Mouse (Mus musculus): Measurements from ENCODE around the gene Snapin. TPM values are rescaled to one million over a fixed set of nuclear protein-coding genes. Genes with fewer than 3 reads are reported as not detected.

Gene Snapin
- 10 to 100 TPM; 47.0 to 51.7 TPM for total RNA-seq (2021)
- long read RNA-seq, experiment 1, transcript Snapin-202 (2 exons, 1,843 nt): minor isoform, 11 of 83 reads
- long read RNA-seq, experiment 1, transcript Snapin-201 (3 exons, 958 nt): minor isoform, 9 of 83 reads
- long read RNA-seq, experiment 1, transcript Snapin-203 (4 exons, 1,928 nt): major isoform, 52 of 83 reads
- long read RNA-seq, experiment 1, partial matches to known transcripts: 0 of 83 reads
- long read RNA-seq, experiment 1, other reads (novel, unspliced or antisense): 4 of 83 reads
- long read RNA-seq, experiment 2, transcript Snapin-204 (4 exons, 1,575 nt): minor isoform, 5 of 100 reads
- long read RNA-seq, experiment 2, transcript Snapin-201 (3 exons, 958 nt): minor isoform, 10 of 100 reads
- long read RNA-seq, experiment 2, transcript Snapin-203 (4 exons, 1,928 nt): major isoform, 62 of 100 reads
- long read RNA-seq, experiment 2, transcript Snapin-202 (2 exons, 1,843 nt): minor isoform, 11 of 100 reads
- long read RNA-seq, experiment 2, partial matches to known transcripts: 0 of 100 reads
- long read RNA-seq, experiment 2, other reads (novel, unspliced or antisense): 8 of 100 reads

- peak; percentile 95 to 96 for DNase-seq (ENCODE audit: low spot score in 2 of 2)
Measured at GRCm38 (mm10) chr3:90490696-90491256, at the start of gene Snapin. Snapin (minus strand) TSS chr3:90491033.

GRCm38 (mm10) chr3:90537905-90538296, 47.1 kb upstream of the Snapin start:
- DNase-seq (ENCODE audit: low spot score in 2 of 2): no peak

GRCm38 (mm10) chr3:90537141-90537904, 46.5 kb upstream of the Snapin start, which contains the start of gene S100a16:
S100a16 (plus strand) TSS chr3:90537254.
- peak in 1 of 2 experiments; percentile 55 for DNase-seq (ENCODE audit: low spot score in 2 of 2)

GRCm38 (mm10) chr3:90535446-90535845, 44.6 kb upstream of the Snapin start:
- no peak for DNase-seq (ENCODE audit: low spot score in 2 of 2)

- DNase-seq (ENCODE audit: low spot score in 2 of 2): no peak
Measured at GRCm38 (mm10) chr3:90531713-90532112, 40.9 kb upstream of the Snapin start.

- no peak for DNase-seq (ENCODE audit: low spot score in 2 of 2)
Measured at GRCm38 (mm10) chr3:90527291-90527873, 36.5 kb upstream of the Snapin start.

GRCm38 (mm10) chr3:90526580-90526979, 35.7 kb upstream of the Snapin start, which contains the start of gene S100a14:
S100a14 (plus strand) TSS chr3:90526856.
- no peak for DNase-seq (ENCODE audit: low spot score in 2 of 2)

- DNase-seq (ENCODE audit: low spot score in 2 of 2): no peak
Measured at GRCm38 (mm10) chr3:90526076-90526475, 35.2 kb upstream of the Snapin start.

- DNase-seq (ENCODE audit: low spot score in 2 of 2): peak in 1 of 2 experiments; percentile 81
Measured at GRCm38 (mm10) chr3:90525421-90525820, 34.6 kb upstream of the Snapin start.

GRCm38 (mm10) chr3:90517711-90518110, 26.9 kb upstream of the Snapin start:
- no peak for DNase-seq (ENCODE audit: low spot score in 2 of 2)

GRCm38 (mm10) chr3:90515789-90516188, 25.0 kb upstream of the Snapin start:
- DNase-seq (ENCODE audit: low spot score in 2 of 2): no peak

GRCm38 (mm10) chr3:90515242-90515641, 24.4 kb upstream of the Snapin start:
- DNase-seq (ENCODE audit: low spot score in 2 of 2): no peak

- DNase-seq (ENCODE audit: low spot score in 2 of 2): no peak
Measured at GRCm38 (mm10) chr3:90514691-90515090, 23.9 kb upstream of the Snapin start.

GRCm38 (mm10) chr3:90513796-90514590, 23.2 kb upstream of the Snapin start, which contains the start of the genes S100a1 and S100a13:
S100a1 (minus strand) TSS chr3:90514392.
S100a13 (plus strand) TSS chr3:90514435.
- DNase-seq (ENCODE audit: low spot score in 2 of 2): peak; percentile 37 to 55

GRCm38 (mm10) chr3:90512948-90513642, 22.3 kb upstream of the Snapin start:
- DNase-seq (ENCODE audit: low spot score in 2 of 2): no peak

- no peak for DNase-seq (ENCODE audit: low spot score in 2 of 2)
Measured at GRCm38 (mm10) chr3:90512276-90512675, 21.4 kb upstream of the Snapin start.

- no peak for DNase-seq (ENCODE audit: low spot score in 2 of 2)
Measured at GRCm38 (mm10) chr3:90509747-90510123, 18.9 kb upstream of the Snapin start.

- DNase-seq (ENCODE audit: low spot score in 2 of 2): peak; percentile 99 to 100
Measured at GRCm38 (mm10) chr3:90508950-90509746, 18.3 kb upstream of the Snapin start, which contains the start of gene Chtop. Chtop (minus strand) TSS chr3:90509498.

Measured in layer of hippocampus, postnatal 14 days (tissue).